ENCODE assay signal across 8 mouse cellular contexts in genomic region chr2:4153131-4153631, GRCm38 (mm10).
DNase-seq lines count a peak whose midpoint lies in the region; ATAC-seq and TF ChIP-seq lines count a peak whose summit lies in the region.

No protein-coding gene starts in this region.

- H3K4me2 ChIP-seq in kidney, postnatal 0 days (ENCODE audit: low read length) = peak overlapping the region; percentile 81
- H3K4me2 ChIP-seq in liver, embryonic 13.5 days = peak overlapping the region; percentile 38

- no peak overlapping the region for H3K27ac ChIP-seq in kidney, postnatal 0 days
- H3K27ac ChIP-seq in liver, embryonic 13.5 days = no peak overlapping the region

- WGBS in kidney, postnatal 0 days = under 1% methylated on average over 16 of the region's 16 CpGs
- WGBS in liver, embryonic 13.5 days (ENCODE audit: insufficient replicate concordance) = 8% methylated on average over 16 of the region's 16 CpGs

- peak overlapping the region; percentile 40 for H3K4me3 ChIP-seq in kidney, postnatal 0 days (replicated peaks; ENCODE audit: low read depth, low read length)
- H3K4me3 ChIP-seq in liver, embryonic 13.5 days (replicated peaks) = peak overlapping the region; percentile 24

- DNase-seq in cerebellum, adult 18-20 months = peak; percentile 10 to 24
- no peak for DNase-seq in cerebellum, adult 11 months
- DNase-seq in brain, adult 2 months (ENCODE audit: low read depth, low spot score) = peak; percentile 81
- peak; percentile 23 to 36 for DNase-seq in frontal cortex, postnatal 14 days (ENCODE audit: low spot score in 2 of 2)
- peak; percentile 51 for DNase-seq in kidney, postnatal 0 days (ENCODE audit: low spot score)
- DNase-seq in liver, embryonic 13.5 days = no peak
- peak; percentile 69 for DNase-seq in right cerebral cortex, adult 18-20 months
- DNase-seq in thymus, postnatal 14 days = no peak

- H3K4me1 ChIP-seq in kidney, postnatal 0 days (replicated peaks; ENCODE audit: insufficient read depth, low read length) = 0 out of 2 replicates have a peak, but pooled peaks cover 5% of the 10 kb centered on the region
- H3K4me1 ChIP-seq in liver, embryonic 13.5 days (replicated peaks) = no peaks in the 10 kb centered on the region

- no peaks in the 10 kb centered on the region for H3K27me3 ChIP-seq in kidney, postnatal 0 days (ENCODE audit: insufficient read depth, low read length)
- peaks cover 25% of the 10 kb centered on the region for H3K27me3 ChIP-seq in liver, embryonic 13.5 days

- H3K36me3 ChIP-seq in kidney, postnatal 0 days (ENCODE audit: insufficient read depth, low read length) = no peaks in the 10 kb centered on the region
- no peaks in the 10 kb centered on the region for H3K36me3 ChIP-seq in liver, embryonic 13.5 days

- H3K9ac ChIP-seq in kidney, postnatal 0 days (ENCODE audit: low read depth, low read length) = no peak overlapping the region
- H3K9ac ChIP-seq in liver, embryonic 13.5 days = no peak overlapping the region

- H3K9me3 ChIP-seq in kidney, postnatal 0 days (replicated peaks; ENCODE audit: low read length) = no peaks in the 10 kb centered on the region
- H3K9me3 ChIP-seq in liver, embryonic 13.5 days (replicated peaks) = no peaks in the 10 kb centered on the region

- TF ChIP-seq CTCF in kidney, postnatal 0 days (IDR thresholded peaks at IDR 0.05; ENCODE audit: low read depth) = no peak

- no peak for ATAC-seq in kidney, postnatal 0 days (replicated peaks; ENCODE audit: low FRiP score, low read depth)
- no peak for ATAC-seq in liver, embryonic 13.5 days (ENCODE audit: low read depth)

Comparison
In these comparisons a context has a peak if more than half of its experiments do, and no peak if none do; other contexts are left out.
1. DNase-seq: peak in cerebellum, adult 18-20 months (2 of 2), brain, adult 2 months (single experiment), frontal cortex, postnatal 14 days (2 of 2), kidney, postnatal 0 days (single experiment) and right cerebral cortex, adult 18-20 months (single experiment); none in cerebellum, adult 11 months (single experiment), liver, embryonic 13.5 days (single experiment) and thymus, postnatal 14 days (single experiment).